Mouse (Mus musculus) hindbrain, postnatal 0 days (tissue): Measurements from ENCODE around the gene Arid4a. TPM values are rescaled to one million over a fixed set of nuclear protein-coding genes. Genes with fewer than 3 reads are reported as not detected.
"Not testable (repeated sequence)": the region's sequence is repeated elsewhere in the genome, so short reads cannot be mapped to it uniquely, and the experiment has no call there.

Source experiments
- ATAC-seq: fragments of 200-750 bp; cut with Nextera tagmentation; 2 replicates; pipeline ENCODE4 v1.8.0; 2017; ENCODE audit warnings: mild to moderate bottlenecking, moderate TSS enrichment, moderate library complexity
- DNase-seq: peaks from one replicate; pipeline ENCODE4 v3.0.0-alpha.2; 2015; ENCODE audit warnings: low spot score
- H3K27ac ChIP-seq: fragments of 300-500 bp; sonication (generic); 2 replicates; pipeline ENCODE4 v1.5.1; 2014; ENCODE audit warnings: mild to moderate bottlenecking
- H3K27me3 ChIP-seq: fragments of 300-500 bp; sonication (generic); 2 replicates; pipeline ENCODE4 v1.6.1; 2014; ENCODE audit warnings: low read length, mixed read lengths; ENCODE audit not compliant: insufficient read depth
- H3K36me3 ChIP-seq: fragments of 300-500 bp; sonication (generic); 2 replicates; pipeline ENCODE4 v1.6.1; 2014; ENCODE audit warnings: low read length, mixed read lengths; ENCODE audit not compliant: insufficient read depth
- H3K4me1 ChIP-seq: fragments of 300-500 bp; sonication (generic); 2 replicates; pipeline ENCODE4 v1.6.1; 2014; ENCODE audit warnings: antibody characterized with exemption, low read length, mixed read lengths; ENCODE audit not compliant: insufficient read depth
- H3K4me2 ChIP-seq: fragments of 300-500 bp; sonication (generic); 2 replicates; pipeline ENCODE4 v1.6.1; 2014; ENCODE audit warnings: low read depth, mild to moderate bottlenecking, low read length, moderate library complexity, mixed read lengths
- H3K4me3 ChIP-seq: fragments of 300-500 bp; sonication (generic); 2 replicates; pipeline ENCODE4 v1.5.1; 2014; ENCODE audit warnings: low read length
- H3K9ac ChIP-seq: fragments of 300-500 bp; sonication (generic); replicated peaks from 2 replicates; pipeline ENCODE4 v1.6.1; 2014; ENCODE audit warnings: mild to moderate bottlenecking, low read length, moderate library complexity, mixed read lengths
- H3K9me3 ChIP-seq: fragments of 300-500 bp; sonication (generic); 2 replicates; pipeline ENCODE4 v1.6.1; 2016; ENCODE audit warnings: low read length, mixed read lengths
- CTCF ChIP-seq: IDR thresholded peaks from 2 replicates; pipeline ENCODE4 v1.5.1; 2016; ENCODE audit warnings: antibody characterized with exemption, control low read depth, low read depth
- WGBS: fragments of 180-500 bp; shearing (Covaris S2); extraction: QIAGEN DNeasy Blood & Tissue Kit; methylation state at CpG from one replicate; pipeline ENCODE4 v1.1.7; 2014; 5-methylcytosine and 5-hydroxymethylcytosine counted together
- polyA plus RNA-seq: library from polyadenylated mRNA; unstranded; fragments of >200 nt; fragmentation: Nextera tagmentation; extraction: Ambion mirVana; gene quantifications from 2 replicates; pipeline ENCODE4 v1.2.1, GENCODE M21; 2015
- total RNA-seq: library from RNA; depleted of rRNA; stranded (reverse); fragments of >200 nt; gene quantifications from 2 replicates; pipeline ENCODE4 v1.2.3, GENCODE M21; 2014

The Arid4a gene
- total and polyA plus RNA-seq, 2 experiments from 2014 or later: 7.1 to 32.7 TPM

- Histone ChIP-seq H3K27ac (no peak overlapping the region), H3K4me1 (no peaks in the 10 kb centered on the region), H3K9ac (no peak overlapping the region), H3K9me3 (no peaks in the 10 kb centered on the region), H3K27me3 (no peaks in the 10 kb centered on the region), H3K4me3 (no peak overlapping the region), H3K4me2 (no peak overlapping the region), H3K36me3 (peaks cover 70% of the 10 kb centered on the region)
- 92% methylated on average over 4 of the region's 4 CpGs for WGBS
- DNase-seq (no peak), ATAC-seq (no peak)
- no peak for TF ChIP-seq CTCF
These were observed 56.3 kb downstream of the Arid4a start for GRCm38 (mm10) chr12:71072048-71072447.

GRCm38 (mm10) chr12:71073113-71073730, 57.4 kb downstream of the Arid4a start:
- Histone ChIP-seq H3K4me3 (no peak overlapping the region), H3K9ac (no peak overlapping the region), H3K27me3 (no peaks in the 10 kb centered on the region), H3K4me1 (no peaks in the 10 kb centered on the region), H3K36me3 (peaks cover 60% of the 10 kb centered on the region), H3K9me3 (no peaks in the 10 kb centered on the region), H3K27ac (no peak overlapping the region), H3K4me2 (no peak overlapping the region)
- 52% methylated on average over 12 of the region's 12 CpGs for WGBS
- ATAC-seq (peak; percentile 93), DNase-seq (peak; percentile 62)
- TF ChIP-seq CTCF: peak; percentile 63

GRCm38 (mm10) chr12:71086331-71086730, 70.5 kb downstream of the Arid4a start:
- H3K36me3 ChIP-seq: peaks cover 4% of the 10 kb centered on the region
- no peak overlapping the region for H3K27ac ChIP-seq
- WGBS: 92% methylated on average over 8 of the region's 8 CpGs
- no peak for TF ChIP-seq CTCF
- no peaks in the 10 kb centered on the region for H3K9me3 ChIP-seq
- DNase-seq: no peak
- no peak for ATAC-seq
- H3K4me2 ChIP-seq: no peak overlapping the region
- H3K4me1 ChIP-seq: no peaks in the 10 kb centered on the region
- no peak overlapping the region for H3K9ac ChIP-seq
- H3K4me3 ChIP-seq: no peak overlapping the region
- no peaks in the 10 kb centered on the region for H3K27me3 ChIP-seq

GRCm38 (mm10) chr12:71104275-71104674, 88.5 kb downstream of the Arid4a start:
- ATAC-seq, H3K27me3 ChIP-seq, H3K27ac ChIP-seq, H3K4me1 ChIP-seq, H3K4me2 ChIP-seq, DNase-seq, H3K9ac ChIP-seq, H3K9me3 ChIP-seq, H3K36me3 ChIP-seq, H3K4me3 ChIP-seq: not testable (repeated sequence)
- WGBS: 89% methylated on average over 4 of the region's 4 CpGs

GRCm38 (mm10) chr12:71107216-71107771, 91.5 kb downstream of the Arid4a start:
- no peaks in the 10 kb centered on the region for H3K27me3 ChIP-seq
- no peak overlapping the region for H3K9ac ChIP-seq
- no peaks in the 10 kb centered on the region for H3K4me1 ChIP-seq
- no peak overlapping the region for H3K27ac ChIP-seq
- no peak for TF ChIP-seq CTCF
- H3K4me3 ChIP-seq: no peak overlapping the region
- H3K9me3 ChIP-seq: no peaks in the 10 kb centered on the region
- DNase-seq (no peak), ATAC-seq (no peak)
- H3K36me3 ChIP-seq: no peaks in the 10 kb centered on the region
- WGBS: 84% methylated on average over 6 of the region's 6 CpGs
- no peak overlapping the region for H3K4me2 ChIP-seq

- H3K4me1 ChIP-seq: peaks cover 4% of the 10 kb centered on the region; the same call in 1 of the 2 replicates
- H3K27ac ChIP-seq: no peak within 1 kb of the TSS
- no peaks in the 10 kb centered on the region for H3K9me3 ChIP-seq
- TF ChIP-seq CTCF: no peak; the same call in 1 of the 2 replicates
- H3K27me3 ChIP-seq: no peaks in the 10 kb centered on the region
- H3K4me3 ChIP-seq: 0 out of 2 replicates have a peak within 1 kb of the TSS, but pooled peaks have one; percentile 7
- ATAC-seq (0 out of 2 replicates have a peak, but pooled peaks have one; percentile 24), DNase-seq (no peak)
- no peak within 1 kb of the TSS for H3K9ac ChIP-seq
- H3K36me3 ChIP-seq: no peaks in the 10 kb centered on the region
- peak within 1 kb of the TSS; percentile 50 for H3K4me2 ChIP-seq
- WGBS: 11% methylated on average over 33 of the region's 33 CpGs
These were observed 95.5 kb downstream of the Arid4a start, which contains the start of gene Tomm20l for GRCm38 (mm10) chr12:71111331-71111730. Tomm20l (plus strand) TSS chr12:71111428.

GRCm38 (mm10) chr12:71113074-71113473, 97.3 kb downstream of the Arid4a start:
- Histone ChIP-seq H3K4me2 (no peak overlapping the region), H3K9me3 (no peaks in the 10 kb centered on the region), H3K27me3 (no peaks in the 10 kb centered on the region), H3K36me3 (no peaks in the 10 kb centered on the region), H3K9ac (no peak overlapping the region), H3K4me1 (peaks cover 4% of the 10 kb centered on the region; the same call in 1 of the 2 replicates), H3K27ac (no peak overlapping the region), H3K4me3 (no peak overlapping the region)
- no peak for TF ChIP-seq CTCF
- 79% methylated on average over 10 of the region's 10 CpGs for WGBS
- DNase-seq: no peak
- 0 out of 2 replicates have a peak, but pooled peaks have one; percentile 37 for ATAC-seq
